Mouse (Mus musculus): ENCODE data around the gene Sh3bp5.

Gene Sh3bp5

GRCm38 (mm10) chr14:31435930-31436693 is at the start of gene Sh3bp5:
Gene Sh3bp5 (minus strand): TSS chr14:31436078.
- 6% methylated on average over 49 of the region's 49 CpGs for WGBS

- 88% methylated on average over 5 of the region's 5 CpGs for WGBS
These were observed 46.5 kb upstream of the Sh3bp5 start for GRCm38 (mm10) chr14:31482417-31482816.

GRCm38 (mm10) chr14:31473297-31473696 is 37.4 kb upstream of the Sh3bp5 start:
- 96% methylated on average over 2 of the region's 2 CpGs for WGBS

DNA sequence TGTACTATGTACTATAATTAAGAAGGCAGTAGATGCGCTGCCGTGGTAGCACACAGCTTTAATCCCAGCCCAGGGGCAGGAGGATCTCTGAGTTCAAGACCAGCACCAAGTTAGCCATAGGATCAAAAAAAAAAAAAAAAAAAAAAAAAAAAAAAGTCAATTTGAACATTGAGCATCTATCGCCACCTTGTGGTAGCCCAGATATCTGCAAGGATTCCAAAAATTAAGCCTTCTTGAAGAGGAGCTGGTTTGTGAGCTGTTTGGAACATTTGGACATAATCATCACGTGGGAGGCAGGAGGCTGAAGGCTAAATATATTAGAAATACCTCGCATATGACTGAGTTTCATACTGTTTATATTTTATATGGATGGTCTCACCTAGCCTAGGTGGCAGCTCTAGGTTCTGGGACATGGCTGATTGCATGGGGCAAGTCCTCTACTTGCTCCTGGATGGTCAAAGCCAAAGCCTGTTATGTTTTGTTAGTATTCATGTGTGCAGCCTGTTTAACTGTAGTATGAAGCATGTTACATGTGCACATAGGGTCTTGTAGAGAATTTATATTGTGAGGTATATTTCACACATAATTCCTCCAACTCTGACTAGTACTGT is 36.7 kb upstream of the Sh3bp5 start:
- 6% methylated on average over 5 of the region's 5 CpGs for WGBS

DNA sequence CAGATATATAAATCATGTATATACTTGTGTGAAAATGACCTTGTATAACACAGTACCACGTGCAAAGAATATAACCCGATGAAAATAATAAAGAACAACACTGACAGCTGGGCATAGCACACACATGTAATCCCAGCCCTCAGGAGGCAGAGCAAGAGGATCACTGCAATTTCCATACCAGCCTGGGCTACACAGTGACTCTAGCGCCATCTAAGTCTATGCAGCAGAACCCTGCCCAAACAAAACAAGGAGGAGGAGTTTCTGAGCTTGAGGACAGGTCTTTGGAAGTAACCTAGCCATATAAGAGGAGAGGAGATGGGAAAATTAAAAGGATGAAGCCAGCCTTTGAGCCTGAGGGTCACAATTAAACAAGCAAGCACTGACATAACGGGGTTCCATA is 33.8 kb upstream of the Sh3bp5 start:
- 71% methylated on average over 4 of the region's 4 CpGs for WGBS

DNA sequence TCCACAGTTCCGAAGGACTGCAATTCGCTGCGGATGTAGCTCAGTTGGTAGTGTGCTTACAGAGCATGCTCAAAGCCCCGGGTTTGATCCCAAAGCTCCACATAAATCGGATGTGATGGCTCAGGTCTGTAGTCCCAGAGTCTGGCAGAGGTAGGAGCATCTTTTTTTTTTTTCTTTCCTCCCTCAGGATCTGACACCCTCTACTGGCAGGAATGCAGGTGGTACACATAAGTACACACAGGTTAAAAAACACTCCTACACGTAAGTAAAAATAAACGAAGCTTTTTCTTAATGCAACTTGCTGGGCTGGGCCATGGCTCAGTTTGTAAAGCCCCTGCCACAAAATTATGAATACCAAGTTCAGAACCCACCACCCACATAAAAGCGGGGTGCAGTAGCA is 28.3 kb upstream of the Sh3bp5 start:
- 58% methylated on average over 8 of the region's 8 CpGs for WGBS

GRCm38 (mm10) chr14:31462886-31463285 is 27.0 kb upstream of the Sh3bp5 start:
- 83% methylated on average over 6 of the region's 6 CpGs for WGBS

DNA sequence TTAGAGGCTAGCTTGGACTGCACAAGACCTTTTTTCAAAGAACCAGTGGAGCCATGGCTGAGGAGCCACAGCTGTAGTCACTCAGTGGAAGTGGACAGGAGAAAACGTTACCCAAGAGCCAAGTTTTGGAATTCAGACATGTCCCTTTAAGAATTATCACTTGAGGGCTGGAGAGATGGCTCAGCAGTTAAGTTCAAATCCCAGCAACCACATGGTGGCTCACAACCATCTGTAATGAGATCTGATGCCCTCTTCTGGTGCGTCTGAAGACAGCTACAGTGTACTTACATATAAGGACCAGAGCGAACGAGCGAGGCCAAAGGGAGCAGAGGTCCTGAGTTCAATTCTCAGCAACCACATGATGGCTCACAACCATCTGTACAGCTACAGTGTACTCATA is 26.3 kb upstream of the Sh3bp5 start:
- WGBS: 93% methylated on average over 5 of the region's 5 CpGs

- WGBS: 95% methylated on average over 12 of the region's 12 CpGs
These were observed 22.1 kb upstream of the Sh3bp5 start for GRCm38 (mm10) chr14:31458006-31458405.

GRCm38 (mm10) chr14:31456064-31456721 is 20.3 kb upstream of the Sh3bp5 start:
- WGBS: 64% methylated on average over 6 of the region's 6 CpGs

DNA sequence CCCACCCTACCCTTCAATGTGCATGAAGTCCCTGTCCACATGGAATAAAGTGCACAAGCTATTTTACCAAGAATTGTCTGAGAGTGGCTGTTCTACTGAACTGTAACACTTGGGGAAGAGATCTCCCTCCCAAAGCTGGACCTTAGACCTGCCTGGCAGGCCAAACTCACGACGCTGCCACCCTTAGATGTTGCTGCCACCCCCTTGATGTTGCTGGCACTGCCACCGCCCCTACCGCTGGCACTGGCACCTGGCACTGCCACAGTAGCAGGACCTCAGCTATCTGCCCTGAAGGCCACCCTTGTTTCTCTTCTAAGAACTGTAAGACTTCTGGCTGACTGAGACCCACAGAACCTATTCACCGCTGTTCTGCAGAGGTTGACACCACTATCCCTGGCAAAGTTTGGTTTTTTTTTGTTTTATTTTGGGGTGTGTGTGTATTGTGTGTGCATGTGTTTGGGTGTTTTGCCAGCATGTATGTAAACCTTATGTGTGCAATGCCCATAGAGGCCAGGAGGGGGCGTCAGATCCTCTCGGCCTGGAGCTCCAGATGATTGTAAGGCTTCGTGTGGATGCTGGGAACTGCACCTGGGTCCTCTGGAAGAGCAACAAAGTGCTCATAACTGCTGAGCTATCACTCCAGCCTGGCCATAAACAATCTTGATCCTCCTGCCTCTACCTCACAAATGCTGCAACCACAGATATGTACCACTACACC is 19.1 kb upstream of the Sh3bp5 start:
- WGBS: 83% methylated on average over 8 of the region's 8 CpGs

- WGBS: 82% methylated on average over 12 of the region's 12 CpGs
These were observed 18.1 kb upstream of the Sh3bp5 start for GRCm38 (mm10) chr14:31453946-31454345.

DNA sequence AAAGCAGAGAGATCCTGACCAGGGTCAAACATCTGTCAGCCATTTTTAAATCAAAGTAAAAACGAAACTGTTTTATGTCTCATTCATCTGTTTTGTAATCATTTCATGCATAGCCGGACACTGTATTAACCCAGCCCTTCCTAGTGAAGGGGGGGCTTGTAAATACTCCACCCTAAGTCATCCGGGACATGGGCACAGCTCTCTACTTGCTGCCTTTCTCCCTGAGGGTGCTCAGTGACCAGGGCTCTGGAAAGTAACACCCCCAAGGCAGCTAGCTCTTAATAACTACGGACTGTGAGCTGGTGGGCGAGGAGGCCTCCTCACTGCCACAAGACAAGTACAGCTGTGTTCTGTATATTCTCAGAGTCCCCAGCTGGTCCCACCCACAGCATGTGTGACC is 13.1 kb upstream of the Sh3bp5 start:
- 63% methylated on average over 5 of the region's 5 CpGs for WGBS

- WGBS: 84% methylated on average over 6 of the region's 6 CpGs
These were observed 7.7 kb upstream of the Sh3bp5 start for GRCm38 (mm10) chr14:31443616-31444015.

- 84% methylated on average over 6 of the region's 6 CpGs for WGBS
These were observed 4.8 kb upstream of the Sh3bp5 start for GRCm38 (mm10) chr14:31440725-31441124.

GRCm38 (mm10) chr14:31440230-31440629 is 4.4 kb upstream of the Sh3bp5 start:
- WGBS: 57% methylated on average over 3 of the region's 3 CpGs

GRCm38 (mm10) chr14:31439279-31439678 is 3.4 kb upstream of the Sh3bp5 start:
- 82% methylated on average over 11 of the region's 11 CpGs for WGBS

- WGBS: 45% methylated on average over 8 of the region's 8 CpGs
These were observed 2.1 kb upstream of the Sh3bp5 start for GRCm38 (mm10) chr14:31437826-31438529.

DNA sequence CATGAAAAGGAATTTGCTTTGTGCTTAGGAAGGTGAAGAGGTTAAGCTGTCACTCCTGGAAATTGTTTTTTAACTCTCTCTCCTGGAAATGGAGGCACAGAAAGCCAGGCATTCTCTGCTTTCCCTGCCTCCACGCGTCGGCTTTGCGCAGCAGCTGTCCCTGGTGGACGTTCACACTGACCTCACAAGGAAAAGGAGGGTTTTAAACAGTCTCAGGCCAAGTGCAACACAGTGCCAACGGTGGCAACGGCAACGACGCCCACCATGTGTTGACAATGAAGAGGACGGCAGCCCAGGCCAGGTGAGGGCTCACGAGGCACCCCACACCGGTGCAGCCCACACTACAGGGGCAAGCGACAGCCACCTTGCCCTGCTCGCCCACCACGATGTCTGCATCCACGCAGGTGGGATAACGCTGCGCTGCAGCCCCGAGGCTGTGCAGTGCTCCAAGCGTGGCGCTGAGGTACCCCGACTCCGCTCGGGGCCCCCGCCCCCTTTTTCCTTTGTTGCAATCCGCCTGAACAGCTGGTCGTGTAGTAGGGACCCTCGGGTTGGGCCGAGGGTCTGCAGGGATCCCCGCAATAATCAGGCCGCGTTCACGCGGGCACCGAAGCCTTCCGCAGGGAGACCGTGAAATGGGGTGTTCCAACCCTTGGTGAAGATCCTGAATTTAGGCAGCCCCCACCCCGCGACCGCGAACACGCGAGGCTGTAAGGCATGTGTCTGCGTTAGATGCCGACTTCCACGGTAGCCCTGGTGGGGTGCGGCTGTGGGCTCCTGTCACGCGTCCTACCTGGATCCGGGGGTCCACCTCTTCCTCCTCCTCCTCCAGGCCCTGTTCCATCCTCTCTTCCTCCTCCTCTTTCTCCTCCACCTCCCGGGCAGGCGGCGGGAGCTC is 611 bp downstream of the Sh3bp5 start:
- 1% methylated on average over 53 of the region's 53 CpGs for WGBS

- 45% methylated on average over 5 of the region's 5 CpGs for WGBS
These were observed 1.5 kb downstream of the Sh3bp5 start for GRCm38 (mm10) chr14:31434426-31434825.

Data from cerebral cortex, adult 2 months (tissue).